Mouse (Mus musculus): ENCODE measurements around the gene Cyp4f14.

The Cyp4f14 gene

DNA sequence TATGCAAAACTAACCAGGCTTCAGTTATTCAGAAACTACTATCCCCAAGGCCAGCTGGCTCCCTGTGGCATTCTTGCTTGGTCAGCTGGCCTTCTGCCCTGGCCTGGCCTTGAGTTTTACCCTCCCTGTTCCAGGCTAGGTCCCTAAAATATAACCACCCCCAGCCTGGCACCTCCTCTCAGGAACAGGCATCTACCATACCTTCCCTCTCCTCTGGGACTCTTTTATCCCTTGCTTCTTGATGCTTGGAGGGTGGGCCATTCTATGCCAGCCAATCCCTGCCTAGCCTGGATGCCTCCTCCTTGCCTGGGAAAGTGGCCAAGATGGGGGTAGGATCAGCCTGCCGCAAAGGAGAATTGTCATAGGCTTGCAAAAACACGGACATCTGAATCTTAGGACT, at the start of gene Cyp4f14:
TSS of gene Cyp4f14 (minus strand) at position 212 of the 400 bp plus-strand sequence.
- DNase-seq (ENCODE audit: low spot score): no peak

DNA sequence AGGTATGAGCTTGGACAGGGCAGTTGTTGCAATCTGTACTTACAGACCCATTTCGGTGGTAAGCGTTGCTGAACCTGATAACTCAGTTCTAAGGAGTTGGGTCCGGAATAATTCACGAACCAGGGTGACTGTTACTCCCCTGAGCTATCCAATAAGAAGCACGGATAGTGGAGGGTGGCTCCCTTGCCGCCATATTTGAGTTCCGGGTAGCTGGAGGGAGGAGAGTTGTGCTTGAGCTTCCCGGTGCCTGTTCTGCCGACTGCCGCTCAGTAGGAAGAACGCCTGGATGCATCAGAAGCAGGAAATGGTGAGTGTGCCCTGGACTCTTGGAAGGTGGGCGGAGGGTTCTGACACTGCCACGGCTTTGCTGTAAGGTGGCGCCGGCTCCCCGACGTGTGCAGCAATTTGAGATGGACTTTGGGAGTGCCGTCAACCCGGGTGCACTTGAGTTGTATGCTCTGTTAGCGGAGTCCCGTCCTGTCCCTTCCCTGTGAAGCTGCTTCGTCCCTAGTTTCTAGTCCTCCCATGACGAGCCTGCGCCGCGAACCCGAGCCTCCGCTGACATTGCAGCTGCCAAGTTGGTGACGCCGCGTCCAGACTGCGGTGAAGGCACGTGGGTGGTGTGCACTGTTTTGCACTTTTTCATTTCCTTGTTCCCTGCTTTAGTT, 48.6 kb upstream of the Cyp4f14 start, which contains the start of gene Zfp472:
TSS of gene Zfp472 (plus strand) at position 192 of the 668 bp plus-strand sequence.
- DNase-seq (ENCODE audit: low spot score): peak; percentile 90

DNA sequence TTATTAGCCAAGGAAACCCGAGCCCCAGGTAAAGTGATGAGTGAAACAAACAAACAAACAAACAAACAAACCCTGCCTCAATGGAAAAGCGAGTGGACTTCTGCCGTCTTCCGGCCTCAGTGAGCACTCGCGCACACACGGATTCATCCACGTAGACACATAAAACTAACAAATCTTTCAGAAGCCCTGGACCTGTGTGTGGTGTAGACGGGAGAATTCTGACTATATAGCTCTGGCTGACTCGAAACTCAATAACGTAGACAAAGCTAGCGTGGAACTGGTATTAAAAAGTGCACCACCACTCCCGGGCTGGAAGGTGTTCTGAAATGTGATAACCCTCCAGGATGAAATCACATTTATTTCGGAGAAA, 48.1 kb upstream of the Cyp4f14 start:
- peak; percentile 11 for DNase-seq (ENCODE audit: low spot score)

DNA sequence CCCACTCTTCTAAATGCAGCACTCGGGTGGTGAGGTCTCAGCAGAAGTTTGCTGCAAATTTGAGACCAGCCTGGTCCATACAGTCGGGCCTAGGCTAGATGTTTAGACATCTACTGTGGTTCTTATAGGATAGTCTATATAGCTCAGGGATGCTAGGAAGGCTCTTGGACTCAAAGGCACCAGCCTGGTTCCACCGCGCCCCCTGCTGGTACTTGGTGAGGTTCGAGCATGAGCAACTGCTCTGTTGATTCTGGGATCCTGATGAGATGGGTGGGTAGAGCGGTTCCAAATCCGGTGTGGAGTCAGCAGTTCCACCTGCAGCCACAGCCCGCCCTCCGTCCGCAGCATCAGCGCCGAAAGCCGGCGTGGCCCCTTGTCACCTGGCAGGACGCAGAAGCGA, 34.3 kb upstream of the Cyp4f14 start:
- peak; percentile 88 for DNase-seq (ENCODE audit: low spot score)

DNA sequence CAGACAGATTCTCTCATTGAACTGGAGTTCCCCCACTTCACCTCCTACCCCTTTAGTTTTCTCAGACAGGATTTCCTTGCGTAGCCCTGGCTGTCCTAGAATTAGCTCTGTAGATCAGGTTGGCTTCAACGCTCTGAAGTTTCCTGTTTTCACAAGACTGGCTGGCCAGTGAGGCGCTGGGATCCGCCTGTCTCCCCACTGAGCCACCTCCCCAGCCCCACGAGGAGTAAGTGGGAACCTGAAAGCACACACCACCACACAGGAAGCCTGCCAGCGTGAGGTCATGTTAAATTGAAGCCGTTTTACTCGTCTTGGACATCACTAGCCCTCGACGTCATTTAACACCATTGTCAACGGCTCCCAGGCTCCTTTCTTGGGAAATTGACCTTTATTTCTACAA, 33.9 kb upstream of the Cyp4f14 start:
- no peak for DNase-seq (ENCODE audit: low spot score)

DNA sequence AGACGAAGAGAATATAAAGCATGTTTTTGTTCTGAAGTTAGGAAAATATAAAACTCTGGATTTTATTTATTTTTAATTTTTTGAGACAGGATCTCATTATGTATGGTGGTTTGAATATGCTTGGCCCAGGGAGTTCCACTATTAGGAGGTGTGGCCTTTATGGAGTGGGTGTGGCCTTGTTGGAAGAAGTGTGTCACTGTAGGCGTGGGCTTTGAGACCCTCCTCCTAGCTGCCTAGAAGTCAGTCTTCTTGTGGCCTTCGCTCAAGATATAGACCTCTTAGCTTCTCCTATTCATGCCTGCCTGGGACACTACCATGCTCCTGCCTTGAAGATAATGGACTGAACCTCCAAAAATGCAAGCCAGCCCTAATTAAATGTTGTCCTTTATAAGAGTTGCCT, 33.0 kb upstream of the Cyp4f14 start:
- DNase-seq (ENCODE audit: low spot score): no peak

DNA sequence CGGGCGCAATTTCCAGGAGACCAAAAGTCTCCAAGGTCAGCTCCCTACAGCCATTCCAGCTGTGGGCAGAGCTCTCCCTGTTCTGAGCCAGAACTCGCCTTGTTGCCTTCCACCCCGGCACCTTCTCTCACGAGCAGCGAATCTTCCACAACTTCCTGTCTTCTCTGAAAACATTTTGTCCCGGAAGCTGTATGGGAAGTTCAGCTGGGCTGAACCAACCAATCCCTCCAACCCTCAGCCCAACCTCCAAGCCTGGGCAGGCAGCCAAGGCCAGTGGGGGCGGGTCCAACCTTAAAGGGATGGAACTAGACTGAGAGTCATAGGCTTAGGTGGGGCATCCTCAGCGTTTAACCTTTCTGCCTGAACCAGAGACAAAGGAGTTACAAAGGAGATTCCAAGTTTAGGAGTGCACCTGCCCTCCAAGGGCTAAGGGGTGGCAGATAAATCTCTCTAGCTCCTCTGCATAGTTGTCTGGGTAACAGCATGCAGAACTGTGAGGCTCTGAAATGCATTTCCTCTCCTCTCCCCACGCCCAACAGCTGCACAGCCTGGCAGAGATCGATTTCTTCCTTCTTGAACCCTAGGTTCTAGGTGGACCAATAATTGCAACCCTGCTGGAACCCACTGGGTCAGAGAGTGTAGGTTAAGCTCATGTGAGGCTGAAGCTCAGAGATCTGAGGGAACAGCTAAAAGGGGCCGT, 30.2 kb upstream of the Cyp4f14 start, which contains the start of gene Cyp4f13:
TSS of gene Cyp4f13 (minus strand) at position 188 of the 700 bp plus-strand sequence.
- peak; percentile 99 for DNase-seq (ENCODE audit: low spot score)

DNA sequence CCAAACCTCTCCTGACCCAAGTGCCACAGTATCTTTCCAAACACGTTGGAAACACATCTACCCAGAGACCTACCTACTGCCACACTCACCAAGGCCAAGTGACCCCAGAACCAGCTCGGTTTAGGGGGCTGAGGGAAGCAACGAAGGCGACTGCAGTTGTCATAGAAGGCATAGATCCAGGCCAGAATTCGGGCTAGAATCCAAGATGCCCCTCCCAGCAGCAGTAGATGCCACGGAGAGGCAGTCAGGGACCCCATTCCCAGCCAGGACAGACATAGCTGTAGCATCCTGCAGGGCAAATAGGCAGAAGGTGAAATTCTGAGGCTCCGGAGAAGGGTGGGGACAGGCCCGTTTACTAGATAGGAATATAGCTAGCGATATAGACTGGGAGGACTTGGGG, 29.6 kb upstream of the Cyp4f14 start:
- no peak for DNase-seq (ENCODE audit: low spot score)

DNA sequence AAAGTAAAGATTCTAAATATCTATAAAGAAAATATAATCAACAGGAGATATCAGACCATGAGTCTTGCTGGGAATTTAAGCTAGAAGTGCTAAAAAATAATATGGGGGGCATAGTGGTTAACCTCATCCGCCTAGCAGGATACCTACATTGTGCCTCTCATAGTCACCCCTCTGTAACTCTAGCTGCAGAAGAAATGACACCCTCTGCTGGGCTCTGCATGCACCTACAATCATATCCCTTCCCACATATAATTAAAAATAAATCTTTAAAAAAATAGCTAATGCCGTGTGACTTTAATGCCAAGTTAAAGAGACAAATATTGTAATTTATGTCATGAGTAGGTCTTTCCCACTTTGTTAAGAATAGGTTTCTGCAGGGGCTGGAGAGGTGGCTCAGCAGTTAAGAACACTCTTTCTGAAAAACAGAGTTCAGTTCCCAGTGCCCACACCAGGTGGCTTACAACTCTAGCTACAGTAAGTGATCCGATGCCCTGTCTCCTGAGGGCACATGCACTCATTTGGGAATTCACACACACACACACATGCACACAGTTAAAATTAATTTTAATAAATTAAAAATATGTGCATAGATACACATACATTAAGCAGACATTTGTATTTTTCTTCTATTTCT, 27.4 kb upstream of the Cyp4f14 start:
- no peak for DNase-seq (ENCODE audit: low spot score)

DNA sequence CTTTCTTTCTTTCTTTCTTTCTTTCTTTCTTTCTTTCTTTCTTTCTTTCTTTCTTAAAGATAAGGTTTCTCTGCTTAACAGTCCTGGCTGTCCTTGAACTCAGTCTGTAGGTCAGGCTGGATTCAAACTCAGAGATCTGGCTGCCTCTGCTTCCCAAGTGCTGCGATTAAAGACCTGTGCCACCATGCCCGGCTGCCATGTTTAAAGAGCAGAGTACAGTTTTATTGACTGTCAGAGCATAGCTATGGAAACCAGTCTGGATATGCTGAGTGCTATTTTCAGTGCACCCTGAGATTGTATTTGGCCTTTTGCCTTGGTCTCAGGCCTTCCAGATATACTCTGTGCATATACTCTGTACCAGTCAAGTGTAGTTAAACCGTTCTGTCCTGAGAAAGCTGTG, 26.5 kb upstream of the Cyp4f14 start:
- DNase-seq (ENCODE audit: low spot score): no peak

DNA sequence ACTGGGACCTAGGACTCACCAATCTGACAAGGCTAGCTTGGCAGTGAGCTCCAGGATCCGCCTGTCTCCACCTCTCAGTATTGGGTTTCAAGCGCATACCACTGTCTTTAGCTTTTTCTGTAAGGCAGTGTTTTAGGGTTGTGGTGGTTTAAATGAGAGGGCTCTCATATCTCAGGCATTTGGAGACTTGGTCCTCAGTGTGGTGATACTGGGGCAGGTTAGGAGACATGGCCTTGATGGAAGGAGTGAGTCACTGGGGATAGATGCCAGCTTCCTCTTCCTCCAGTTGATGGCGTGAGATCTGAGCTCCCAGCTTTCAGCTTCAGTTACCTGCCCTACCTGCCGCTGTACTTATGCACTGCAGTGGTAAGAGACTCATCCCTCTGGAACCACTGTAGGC, 22.7 kb upstream of the Cyp4f14 start:
- DNase-seq (ENCODE audit: low spot score): no peak

DNA sequence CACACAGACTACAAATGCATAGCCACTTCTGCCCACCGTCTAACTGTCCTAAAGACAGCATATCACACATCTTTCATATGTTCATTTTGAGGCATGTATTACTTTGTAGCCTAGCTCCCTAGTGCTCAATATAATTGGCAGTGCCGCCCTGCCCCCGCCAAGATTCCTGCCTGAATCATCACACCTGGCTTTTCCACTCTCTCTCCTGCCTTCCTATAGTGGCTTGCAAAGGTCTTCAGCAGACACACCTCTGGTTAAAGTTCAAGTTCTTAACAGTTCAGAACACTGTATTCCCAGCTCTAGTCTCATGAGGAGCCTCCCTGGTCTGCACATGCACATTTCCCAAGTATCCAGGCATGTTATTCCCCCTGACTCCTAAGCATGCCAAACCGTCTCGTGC, 10.7 kb upstream of the Cyp4f14 start:
- DNase-seq (ENCODE audit: low spot score): no peak

DNA sequence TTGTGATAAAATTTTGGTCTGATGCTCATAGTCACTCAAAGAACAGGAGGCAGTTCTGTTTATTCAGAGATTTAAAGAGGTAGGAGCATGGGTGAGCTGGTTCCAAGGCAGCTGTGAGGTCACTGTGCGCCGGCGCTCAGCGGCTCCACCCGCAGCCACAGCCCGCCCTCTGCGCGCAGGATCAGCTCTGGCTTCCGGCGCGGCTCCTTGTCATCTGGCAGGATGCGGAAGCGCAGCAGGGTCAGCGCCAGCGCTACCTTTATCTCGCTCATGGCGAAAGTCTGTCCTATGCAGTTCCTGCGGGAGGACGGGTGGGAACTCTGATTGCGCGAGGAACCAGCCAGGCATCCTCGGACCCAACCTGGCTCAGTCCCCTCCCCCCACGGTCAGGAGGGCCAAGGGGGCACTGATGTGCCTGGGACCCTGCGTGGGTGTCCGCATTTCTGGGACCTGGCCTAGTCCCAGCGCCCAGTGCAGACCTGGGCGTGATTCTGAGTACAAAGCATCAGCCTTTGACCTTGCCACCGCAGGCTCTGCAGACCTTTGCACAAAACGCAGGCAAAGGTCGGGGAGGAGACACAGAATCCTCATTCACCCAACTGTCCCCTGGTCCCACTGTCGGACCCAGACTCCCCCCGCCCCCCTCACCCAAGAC, 7.6 kb upstream of the Cyp4f14 start:
- DNase-seq (ENCODE audit: low spot score): peak; percentile 76

DNA sequence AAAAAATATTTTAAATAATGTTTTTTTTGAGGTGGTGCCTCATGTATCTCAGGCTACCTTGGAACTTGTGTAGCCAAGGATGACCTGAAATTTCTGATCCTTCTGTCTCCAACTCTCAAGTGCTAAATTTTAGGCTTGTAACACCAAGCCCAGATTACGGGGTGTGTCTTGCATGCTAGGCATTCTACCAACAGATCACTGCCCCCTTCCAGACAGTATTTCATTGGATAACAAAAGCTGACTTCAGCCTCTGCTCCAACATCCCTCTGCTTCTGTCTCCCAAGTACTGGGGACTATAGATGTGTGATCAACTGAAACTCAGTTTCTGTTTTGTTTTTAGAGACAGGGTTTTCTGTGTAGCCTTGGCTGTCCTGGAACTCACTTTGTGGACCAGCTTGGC, 6.5 kb upstream of the Cyp4f14 start:
- no peak for DNase-seq (ENCODE audit: low spot score)

DNA sequence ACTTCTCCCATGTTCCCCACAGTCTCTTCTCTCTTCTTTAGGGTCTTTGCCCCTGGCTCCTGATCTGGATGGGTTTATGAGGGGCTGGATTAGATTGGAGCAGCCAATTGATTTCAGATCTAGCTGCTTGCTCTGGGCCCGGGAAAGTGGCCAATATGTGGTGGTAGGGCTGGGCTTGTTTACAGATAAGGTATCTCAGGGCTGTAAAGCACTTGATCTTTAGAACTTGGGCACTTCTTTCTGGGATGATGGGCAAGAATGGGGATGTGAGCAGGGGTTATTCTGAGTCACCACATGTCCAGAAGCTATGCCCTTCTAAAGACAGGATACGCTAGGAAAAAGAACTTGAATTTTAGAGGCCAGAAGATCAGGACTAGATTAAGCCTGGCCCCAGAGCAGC, 2.0 kb upstream of the Cyp4f14 start:
- DNase-seq (ENCODE audit: low spot score): no peak

DNA sequence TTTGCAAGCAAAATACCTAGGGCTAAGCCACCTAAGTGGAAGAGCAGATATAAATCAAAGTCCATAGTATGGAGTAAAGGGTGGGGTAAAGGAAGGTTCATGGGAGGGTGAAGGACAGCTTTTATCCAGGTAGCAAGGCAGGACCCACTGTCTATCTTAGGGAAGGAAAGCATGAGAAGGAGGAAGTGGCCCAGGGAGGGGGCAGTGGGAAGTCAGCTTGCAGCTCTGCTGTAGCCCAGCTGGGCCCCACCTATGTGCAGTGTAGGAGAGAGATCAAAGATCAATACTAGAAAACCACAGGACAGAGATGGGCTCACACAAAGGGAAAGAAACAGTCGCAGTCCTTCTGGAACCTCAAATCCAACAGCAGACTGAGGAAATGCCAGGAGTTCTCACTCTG, 1.1 kb downstream of the Cyp4f14 start:
- DNase-seq (ENCODE audit: low spot score): no peak

DNA sequence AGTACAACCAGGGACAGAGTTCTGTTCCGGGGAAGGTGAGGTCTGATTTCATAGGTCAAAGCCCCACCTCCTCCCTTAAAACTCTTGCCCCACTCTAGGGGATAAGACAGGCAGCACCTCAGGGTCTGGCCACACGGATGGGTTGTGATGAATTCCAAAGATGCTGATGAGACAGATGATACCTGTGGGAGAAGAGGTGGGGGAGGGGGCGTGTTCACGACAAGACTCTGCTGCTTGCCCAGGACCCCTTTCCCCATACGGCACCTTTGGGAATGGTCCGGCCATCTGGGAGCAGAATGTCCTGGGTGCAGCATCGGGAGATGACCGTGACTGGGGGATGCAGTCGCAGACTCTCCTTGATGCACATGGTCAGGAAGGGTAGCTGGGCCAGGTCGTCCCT, 11.0 kb downstream of the Cyp4f14 start:
- no peak for DNase-seq (ENCODE audit: low spot score)

DNA sequence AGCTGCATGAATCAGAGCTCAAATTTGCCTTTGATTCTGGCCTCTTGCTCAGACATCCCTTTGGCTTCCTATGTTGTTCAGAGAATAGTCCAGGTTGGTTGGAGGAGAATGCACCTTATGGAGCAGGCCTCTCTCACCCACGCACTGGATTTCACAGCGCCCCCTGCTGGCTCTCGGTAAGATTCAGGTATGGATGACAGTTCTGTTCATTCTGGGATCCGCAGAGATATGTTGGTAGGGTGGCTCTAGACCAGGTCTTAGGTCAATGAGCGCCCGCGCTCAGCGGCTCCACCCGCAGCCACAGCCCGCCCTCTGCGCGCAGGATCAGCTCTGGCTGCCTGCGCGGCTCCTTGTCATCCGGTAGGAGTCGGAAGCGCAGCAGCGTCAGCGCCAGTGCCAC, 11.9 kb downstream of the Cyp4f14 start:
- peak; percentile 59 for DNase-seq (ENCODE audit: low spot score)

DNA sequence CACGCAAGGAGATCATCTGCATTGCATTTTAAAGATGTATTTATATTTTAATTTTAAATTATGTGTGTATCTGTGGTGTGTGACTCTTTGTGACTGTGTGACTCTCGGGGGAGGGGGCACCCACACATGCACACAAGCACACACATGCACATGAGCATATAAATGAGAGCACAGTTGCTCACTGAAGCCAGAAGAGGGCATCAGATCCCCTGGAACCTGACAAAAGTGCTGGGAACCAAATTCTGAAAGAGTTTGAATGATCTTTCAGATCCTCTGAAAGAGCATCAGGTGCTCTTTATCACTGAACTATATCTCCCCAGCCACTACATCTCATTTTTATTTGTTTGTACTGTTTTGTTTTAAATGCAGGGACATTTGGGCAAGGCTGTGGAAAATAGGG, 12.7 kb downstream of the Cyp4f14 start:
- DNase-seq (ENCODE audit: low spot score): no peak

DNA sequence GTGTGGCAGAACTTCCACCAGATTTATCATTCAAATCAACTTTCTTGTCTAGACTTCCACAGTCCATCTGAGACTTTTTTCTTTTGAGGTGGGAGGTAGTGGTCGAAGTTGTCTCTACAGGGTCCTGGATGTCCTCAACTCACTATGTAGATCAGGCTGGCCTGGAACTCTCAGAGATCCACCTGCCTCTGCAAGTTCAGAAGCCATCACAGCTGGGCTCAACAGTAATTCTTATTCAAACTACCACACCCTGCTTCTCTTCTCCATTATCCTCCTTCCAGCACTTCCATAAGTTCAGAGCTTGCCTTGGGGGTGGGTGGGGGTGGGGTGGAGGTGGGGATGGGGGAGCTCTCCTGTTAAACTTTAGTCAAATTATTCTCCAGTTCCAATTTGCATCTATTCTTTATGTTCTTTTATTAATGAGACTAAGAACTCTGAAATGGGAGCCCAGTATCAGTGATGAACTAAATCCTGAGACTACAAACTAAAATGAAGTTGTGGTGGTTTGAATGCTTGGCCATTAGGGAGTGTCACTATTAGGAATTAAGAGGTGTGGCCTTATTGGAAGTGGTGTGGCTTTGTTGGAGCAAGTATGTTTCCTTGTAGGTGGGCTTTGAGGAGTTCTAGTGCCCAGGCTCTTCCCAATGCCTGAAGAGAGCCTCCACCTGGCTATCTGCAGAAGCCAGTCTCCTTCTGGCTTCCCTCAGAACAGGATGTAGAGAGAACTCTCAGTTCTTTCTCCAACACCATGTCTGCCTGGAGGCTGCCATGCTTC, 15.2 kb downstream of the Cyp4f14 start:
- no peak for DNase-seq (ENCODE audit: low spot score)

DNA sequence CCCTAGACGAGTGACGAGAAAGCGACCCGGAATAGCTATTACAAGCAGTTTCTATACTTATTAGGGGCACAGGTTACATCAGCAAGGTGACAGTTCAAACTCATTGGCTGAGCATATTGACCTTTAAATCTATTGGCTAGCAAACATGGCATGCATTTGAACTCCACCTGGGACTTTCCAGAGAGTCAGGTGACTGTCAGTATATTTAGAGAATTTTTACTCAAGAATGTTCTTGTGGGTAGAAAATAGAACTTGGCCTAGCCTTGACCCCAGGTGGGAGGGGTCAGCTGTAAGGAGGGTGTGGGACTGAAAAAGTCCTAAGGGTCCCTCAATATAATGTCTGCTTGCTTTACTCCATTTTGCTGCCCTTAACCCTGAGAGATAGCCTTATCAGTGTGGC, 21.7 kb downstream of the Cyp4f14 start:
- DNase-seq (ENCODE audit: low spot score): no peak

DNA sequence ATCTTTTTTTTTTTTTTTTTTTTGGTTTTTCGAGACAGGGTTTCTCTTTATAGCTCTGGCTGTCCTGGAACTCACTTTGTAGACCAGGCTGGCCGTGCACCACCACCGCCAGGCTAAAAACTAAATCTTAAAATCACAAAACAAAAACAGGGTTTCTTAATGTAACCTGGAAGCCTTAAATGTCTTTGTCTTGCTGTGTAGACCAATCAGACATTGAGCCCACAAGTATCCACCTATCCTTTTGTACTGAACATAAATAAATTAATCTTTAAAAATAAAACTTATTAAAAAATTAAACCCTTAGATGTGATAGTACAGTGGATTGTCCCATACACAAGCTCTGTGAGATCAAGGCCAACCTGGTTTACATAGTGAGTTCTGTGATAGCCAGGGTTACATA, 23.2 kb downstream of the Cyp4f14 start:
- DNase-seq (ENCODE audit: low spot score): no peak

Measured in urinary bladder, postnatal 14 days (tissue).